Mouse (Mus musculus) neural tube, embryonic 12.5 days (tissue): ENCODE data around the gene Prlr. TPM values are rescaled to one million over a fixed set of nuclear protein-coding genes. Genes with fewer than 3 reads are reported as not detected.

Experiments used
- ATAC-seq: fragments of 200-750 bp; cut with Nextera tagmentation; 2 replicates; pipeline ENCODE4 v1.8.0; 2017; ENCODE audit warnings: low read depth, mild to moderate bottlenecking, moderate TSS enrichment, moderate library complexity; ENCODE audit not compliant: low FRiP score
- H3K27ac ChIP-seq: fragments of 300-500 bp; sonication (generic); 2 replicates; pipeline ENCODE4 v1.5.1; 2016
- H3K27me3 ChIP-seq: fragments of 300-500 bp; sonication (generic); replicated peaks from 2 replicates; pipeline ENCODE4 v1.6.1; 2016; ENCODE audit warnings: mild to moderate bottlenecking
- H3K36me3 ChIP-seq: fragments of 300-500 bp; sonication (generic); 2 replicates; pipeline ENCODE4 v1.6.1; 2016; ENCODE audit warnings: mild to moderate bottlenecking
- H3K4me1 ChIP-seq: fragments of 300-500 bp; sonication (generic); 2 replicates; pipeline ENCODE4 v1.6.1; 2016
- H3K4me2 ChIP-seq: fragments of 300-500 bp; sonication (generic); replicated peaks from 2 replicates; pipeline ENCODE4 v1.6.1; 2016; ENCODE audit warnings: mild to moderate bottlenecking
- H3K4me3 ChIP-seq: fragments of 300-500 bp; sonication (generic); 2 replicates; pipeline ENCODE4 v1.5.1; 2016
- H3K9ac ChIP-seq: fragments of 300-500 bp; sonication (generic); 2 replicates; pipeline ENCODE4 v1.6.1; 2016; ENCODE audit warnings: mild to moderate bottlenecking
- H3K9me3 ChIP-seq: fragments of 300-500 bp; sonication (generic); 2 replicates; pipeline ENCODE4 v1.6.1; 2016; ENCODE audit warnings: mild to moderate bottlenecking
- WGBS: fragments of 180-500 bp; shearing (Covaris S2); methylation state at CpG from one replicate; pipeline ENCODE4 v1.1.7; 2016; 5-methylcytosine and 5-hydroxymethylcytosine counted together
- polyA plus RNA-seq: library from polyadenylated mRNA; unstranded; fragments of >200 nt; fragmentation: Nextera tagmentation; extraction: Ambion mirVana; gene quantifications from 2 replicates; pipeline ENCODE4 v1.2.1, GENCODE M21; 2016

Gene Prlr
- polyA plus RNA-seq, 1 experiment from 2014 or later: 0.37 TPM

- ATAC-seq: no peak
- H3K27ac ChIP-seq: no peak overlapping the region
- no peaks in the 10 kb centered on the region for H3K9me3 ChIP-seq
- 89% methylated on average over 5 of the region's 5 CpGs for WGBS
- H3K27me3 ChIP-seq: no peaks in the 10 kb centered on the region
- H3K4me1 ChIP-seq: no peaks in the 10 kb centered on the region
- no peaks in the 10 kb centered on the region for H3K36me3 ChIP-seq
- H3K4me3 ChIP-seq: no peak overlapping the region
- no peak overlapping the region for H3K4me2 ChIP-seq
- H3K9ac ChIP-seq: no peak overlapping the region
Measured at GRCm38 (mm10) chr15:10240228-10240795, 63.3 kb downstream of the Prlr start.

GRCm38 (mm10) chr15:10242250-10242649, 65.2 kb downstream of the Prlr start:
- H3K9ac ChIP-seq: no peak overlapping the region
- no peaks in the 10 kb centered on the region for H3K9me3 ChIP-seq
- no peaks in the 10 kb centered on the region for H3K27me3 ChIP-seq
- H3K27ac ChIP-seq: no peak overlapping the region
- no peak overlapping the region for H3K4me3 ChIP-seq
- no peaks in the 10 kb centered on the region for H3K4me1 ChIP-seq
- no peaks in the 10 kb centered on the region for H3K36me3 ChIP-seq
- no peak overlapping the region for H3K4me2 ChIP-seq
- no peak for ATAC-seq

- no peak overlapping the region for H3K27ac ChIP-seq
- no peak overlapping the region for H3K4me2 ChIP-seq
- H3K36me3 ChIP-seq: no peaks in the 10 kb centered on the region
- H3K9ac ChIP-seq: no peak overlapping the region
- no peak overlapping the region for H3K4me3 ChIP-seq
- no peaks in the 10 kb centered on the region for H3K27me3 ChIP-seq
- H3K9me3 ChIP-seq: no peaks in the 10 kb centered on the region
- no peak for ATAC-seq
- no peaks in the 10 kb centered on the region for H3K4me1 ChIP-seq
- WGBS: 93% methylated on average over 4 of the region's 4 CpGs
Measured at GRCm38 (mm10) chr15:10249285-10249684, 72.2 kb downstream of the Prlr start.

- Histone ChIP-seq H3K4me2 (no peak overlapping the region), H3K36me3 (no peaks in the 10 kb centered on the region), H3K27ac (no peak overlapping the region), H3K4me1 (no peaks in the 10 kb centered on the region), H3K9me3 (no peaks in the 10 kb centered on the region), H3K4me3 (no peak overlapping the region), H3K9ac (no peak overlapping the region), H3K27me3 (no peaks in the 10 kb centered on the region)
- no peak for ATAC-seq
- WGBS: 75% methylated on average over 6 of the region's 6 CpGs
Measured at GRCm38 (mm10) chr15:10250784-10251183, 73.7 kb downstream of the Prlr start.

GRCm38 (mm10) chr15:10252526-10252925, 75.5 kb downstream of the Prlr start:
- Histone ChIP-seq H3K4me2 (no peak overlapping the region), H3K27me3 (no peaks in the 10 kb centered on the region), H3K9ac (no peak overlapping the region), H3K9me3 (no peaks in the 10 kb centered on the region), H3K4me1 (no peaks in the 10 kb centered on the region), H3K27ac (no peak overlapping the region), H3K4me3 (no peak overlapping the region), H3K36me3 (no peaks in the 10 kb centered on the region)
- WGBS: 46% methylated on average over 1 of the region's 1 CpGs
- no peak for ATAC-seq

DNA sequence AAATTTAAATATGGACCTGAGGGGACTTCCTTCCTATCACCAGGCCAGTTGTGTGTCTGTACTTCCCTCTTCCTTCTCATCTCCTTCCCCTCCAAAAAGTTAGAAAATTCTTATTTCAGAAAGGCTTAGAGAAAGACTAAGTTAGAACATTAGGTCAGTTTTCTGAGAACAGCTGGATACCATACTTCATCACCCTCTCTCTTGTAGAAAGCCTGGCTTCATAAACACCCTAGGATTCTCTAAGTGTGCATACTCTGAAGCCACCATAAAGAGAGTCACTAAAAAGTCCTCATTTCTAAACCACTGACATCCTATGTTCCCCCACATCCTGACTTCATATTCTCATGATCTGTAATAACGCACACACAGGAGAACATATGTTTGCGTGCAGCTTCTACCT, 85.2 kb downstream of the Prlr start:
- H3K4me3 ChIP-seq: no peak overlapping the region
- no peak for ATAC-seq
- WGBS: 98% methylated on average over 2 of the region's 2 CpGs
- H3K4me1 ChIP-seq: no peaks in the 10 kb centered on the region
- H3K9me3 ChIP-seq: no peaks in the 10 kb centered on the region
- H3K36me3 ChIP-seq: no peaks in the 10 kb centered on the region
- H3K27ac ChIP-seq: no peak overlapping the region
- H3K4me2 ChIP-seq: no peak overlapping the region
- H3K9ac ChIP-seq: no peak overlapping the region
- H3K27me3 ChIP-seq: no peaks in the 10 kb centered on the region

- Histone ChIP-seq H3K4me2 (no peak overlapping the region), H3K36me3 (no peaks in the 10 kb centered on the region), H3K9ac (no peak overlapping the region), H3K4me3 (no peak overlapping the region), H3K27me3 (no peaks in the 10 kb centered on the region), H3K4me1 (no peaks in the 10 kb centered on the region), H3K9me3 (no peaks in the 10 kb centered on the region), H3K27ac (no peak overlapping the region)
- ATAC-seq: no peak
- WGBS: 96% methylated on average over 1 of the region's 1 CpGs
Measured at GRCm38 (mm10) chr15:10262641-10263040, 85.6 kb downstream of the Prlr start.

- Histone ChIP-seq H3K4me3 (no peak overlapping the region), H3K27ac (no peak overlapping the region), H3K4me2 (no peak overlapping the region), H3K9me3 (no peaks in the 10 kb centered on the region), H3K4me1 (no peaks in the 10 kb centered on the region), H3K36me3 (no peaks in the 10 kb centered on the region), H3K27me3 (no peaks in the 10 kb centered on the region), H3K9ac (no peak overlapping the region)
- no peak for ATAC-seq
- 85% methylated on average over 3 of the region's 3 CpGs for WGBS
Measured at GRCm38 (mm10) chr15:10263420-10263819, 86.4 kb downstream of the Prlr start.

DNA sequence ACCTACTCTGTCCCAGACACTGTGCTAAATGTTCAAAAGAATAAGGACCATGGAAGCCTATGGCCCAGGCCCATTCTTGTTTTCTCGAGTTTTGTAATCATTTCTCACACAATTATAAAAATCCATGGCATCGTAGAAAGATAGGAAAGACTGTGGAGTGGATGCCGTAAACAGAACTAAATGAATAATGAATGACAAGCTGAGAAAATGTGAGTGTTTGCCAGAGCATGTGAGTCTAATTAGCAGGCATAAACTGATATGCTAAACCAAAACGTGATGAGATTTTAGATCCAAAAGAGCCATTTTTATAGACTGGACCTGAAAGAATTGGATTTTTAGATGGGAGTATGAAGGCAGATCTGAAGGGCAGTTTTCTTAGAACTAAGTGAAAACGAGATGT, 87.8 kb downstream of the Prlr start:
- ATAC-seq: no peak
- H3K9me3 ChIP-seq: no peaks in the 10 kb centered on the region
- no peak overlapping the region for H3K9ac ChIP-seq
- no peak overlapping the region for H3K27ac ChIP-seq
- H3K4me3 ChIP-seq: no peak overlapping the region
- no peak overlapping the region for H3K4me2 ChIP-seq
- H3K27me3 ChIP-seq: no peaks in the 10 kb centered on the region
- no peaks in the 10 kb centered on the region for H3K4me1 ChIP-seq
- 89% methylated on average over 5 of the region's 5 CpGs for WGBS
- no peaks in the 10 kb centered on the region for H3K36me3 ChIP-seq

DNA sequence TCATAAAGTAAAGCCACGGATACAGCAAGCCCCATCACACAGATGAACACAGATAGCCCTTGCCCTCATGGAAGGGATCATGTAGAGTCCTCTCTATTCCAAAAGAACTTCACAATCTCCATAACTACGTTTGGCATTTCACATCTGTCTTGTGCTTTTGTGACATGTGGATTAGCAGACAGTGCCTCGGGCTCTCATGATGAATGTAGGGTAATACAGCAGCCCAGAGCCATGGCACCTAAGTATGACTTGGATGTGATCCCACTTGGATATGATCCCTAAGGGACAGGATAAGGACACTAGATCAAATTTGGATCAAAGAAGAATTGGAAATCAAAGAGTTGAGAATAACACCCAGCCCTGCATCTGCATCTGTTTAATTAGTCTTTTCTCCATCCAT, 90.2 kb downstream of the Prlr start:
- no peak for ATAC-seq
- Histone ChIP-seq H3K9ac (no peak overlapping the region), H3K27ac (no peak overlapping the region), H3K4me3 (no peak overlapping the region), H3K36me3 (no peaks in the 10 kb centered on the region), H3K4me2 (no peak overlapping the region), H3K27me3 (no peaks in the 10 kb centered on the region), H3K9me3 (no peaks in the 10 kb centered on the region), H3K4me1 (no peaks in the 10 kb centered on the region)
- WGBS: 57% methylated on average over 3 of the region's 3 CpGs

DNA sequence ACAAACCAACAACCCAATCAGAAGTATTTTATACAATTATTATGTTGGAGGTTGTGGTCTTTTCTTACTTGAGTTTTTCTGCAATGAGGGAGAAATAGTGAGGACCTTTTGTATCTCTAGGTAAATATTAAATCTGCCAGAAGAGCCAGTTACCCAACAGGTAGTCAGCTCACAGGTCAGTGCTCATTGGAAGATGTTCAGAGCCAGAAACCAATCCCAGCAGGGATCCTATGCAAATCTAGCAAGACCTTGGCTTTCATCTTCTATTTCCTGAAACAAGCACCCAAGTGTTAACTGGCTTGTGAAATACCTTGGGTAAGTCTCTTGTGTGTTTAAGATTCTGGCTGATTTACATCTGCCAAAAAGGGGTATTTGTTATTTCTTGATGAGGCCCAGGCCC, 99.3 kb downstream of the Prlr start:
- H3K4me3 ChIP-seq: no peak overlapping the region
- H3K9ac ChIP-seq: no peak overlapping the region
- no peaks in the 10 kb centered on the region for H3K4me1 ChIP-seq
- H3K27ac ChIP-seq: no peak overlapping the region
- H3K9me3 ChIP-seq: no peaks in the 10 kb centered on the region
- H3K36me3 ChIP-seq: no peaks in the 10 kb centered on the region
- no peak for ATAC-seq
- H3K4me2 ChIP-seq: no peak overlapping the region
- H3K27me3 ChIP-seq: no peaks in the 10 kb centered on the region

DNA sequence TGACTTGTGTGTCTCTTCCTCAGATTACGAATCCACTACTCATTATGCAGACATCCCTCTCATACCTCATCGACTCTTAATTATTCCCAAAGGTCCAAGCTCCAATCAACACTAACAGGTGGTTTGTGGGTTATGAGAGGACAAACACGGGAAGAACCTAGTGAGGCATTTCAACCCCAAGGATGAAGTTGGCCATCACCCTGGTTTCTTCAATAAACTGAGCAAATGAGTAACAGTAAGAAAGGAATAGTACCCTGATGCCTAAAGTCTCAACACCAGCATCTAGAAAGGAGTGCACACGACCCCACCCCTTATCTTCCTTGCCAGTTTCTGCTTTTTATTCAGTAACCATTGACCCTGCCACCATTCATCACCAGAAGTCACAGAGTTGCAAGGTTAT, 100.4 kb downstream of the Prlr start:
- Histone ChIP-seq H3K4me3 (no peak overlapping the region), H3K27me3 (no peaks in the 10 kb centered on the region), H3K4me1 (no peaks in the 10 kb centered on the region), H3K9ac (no peak overlapping the region), H3K4me2 (no peak overlapping the region), H3K9me3 (no peaks in the 10 kb centered on the region), H3K36me3 (no peaks in the 10 kb centered on the region), H3K27ac (no peak overlapping the region)
- ATAC-seq: no peak
- 75% methylated on average over 4 of the region's 4 CpGs for WGBS

DNA sequence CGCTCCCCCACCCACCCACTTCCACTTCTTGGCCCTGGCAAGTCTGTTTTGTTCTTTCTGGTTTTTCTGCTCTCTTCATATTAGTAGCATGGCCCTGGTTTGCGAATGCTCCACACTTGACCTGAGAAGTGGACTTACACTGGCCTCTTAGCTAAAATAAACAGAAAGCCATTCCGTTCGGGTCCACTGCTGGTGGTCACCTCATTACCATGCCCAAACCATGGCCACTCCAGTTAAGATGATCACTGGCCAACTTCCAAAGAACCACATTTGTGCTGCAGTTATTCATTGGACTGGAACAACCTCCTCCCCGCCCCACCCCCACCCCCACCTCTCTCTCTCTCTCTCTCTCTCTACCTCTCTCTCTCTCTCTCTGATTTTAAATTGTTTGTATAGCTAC, 104.5 kb downstream of the Prlr start:
- no peaks in the 10 kb centered on the region for H3K36me3 ChIP-seq
- H3K27me3 ChIP-seq: no peaks in the 10 kb centered on the region
- H3K4me1 ChIP-seq: no peaks in the 10 kb centered on the region
- H3K9me3 ChIP-seq: no peaks in the 10 kb centered on the region
- H3K4me3 ChIP-seq: no peak overlapping the region
- WGBS: 89% methylated on average over 5 of the region's 5 CpGs
- no peak for ATAC-seq
- no peak overlapping the region for H3K9ac ChIP-seq
- H3K27ac ChIP-seq: no peak overlapping the region
- no peak overlapping the region for H3K4me2 ChIP-seq
